Mouse (Mus musculus): ENCODE measurements around the gene Rita1.

Gene Rita1

DNA sequence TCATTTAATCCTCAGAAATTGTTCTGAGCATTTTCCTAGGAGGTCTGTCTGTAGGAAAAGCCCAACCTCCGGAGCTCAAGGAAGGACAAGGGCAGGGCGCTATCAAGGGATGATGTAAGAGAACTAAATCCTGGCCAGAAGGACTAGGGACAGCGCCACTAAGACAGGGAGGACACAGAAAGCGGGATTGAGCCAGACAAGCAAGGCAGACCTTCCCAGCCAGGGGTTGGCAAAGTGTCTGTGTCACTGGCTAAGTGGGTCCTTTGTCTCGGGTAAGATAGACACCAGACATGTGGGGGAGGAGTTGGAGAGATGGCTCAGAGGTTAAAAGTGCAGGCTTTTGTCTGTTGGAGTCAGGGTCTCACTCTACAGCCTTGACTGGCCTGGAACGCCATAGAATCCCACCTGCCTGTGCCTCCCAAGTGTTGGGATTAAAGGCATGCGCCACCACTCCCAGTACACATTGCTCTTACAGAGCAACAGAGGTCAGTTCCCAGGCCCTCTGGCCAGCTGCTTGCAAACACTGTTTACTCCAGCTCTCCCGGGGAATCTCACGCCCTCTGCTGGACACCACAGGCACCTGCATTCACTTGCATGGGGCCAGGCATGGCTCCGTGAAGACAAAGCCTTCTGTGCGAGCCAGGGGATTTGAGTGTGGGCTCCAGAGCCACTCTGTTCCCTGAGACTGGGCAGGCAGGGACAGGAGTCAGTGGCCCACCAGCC is 11.3 kb downstream of the Rita1 start:
- peak; percentile 51 for DNase-seq (ENCODE audit: low read depth, low spot score)

- DNase-seq (ENCODE audit: low read depth, low spot score): no peak
Observed at GRCm38 (mm10) chr5:120599625-120600024, 12.8 kb downstream of the Rita1 start.

GRCm38 (mm10) chr5:120594485-120594884 is 17.9 kb downstream of the Rita1 start:
- no peak for DNase-seq (ENCODE audit: low read depth, low spot score)

DNA sequence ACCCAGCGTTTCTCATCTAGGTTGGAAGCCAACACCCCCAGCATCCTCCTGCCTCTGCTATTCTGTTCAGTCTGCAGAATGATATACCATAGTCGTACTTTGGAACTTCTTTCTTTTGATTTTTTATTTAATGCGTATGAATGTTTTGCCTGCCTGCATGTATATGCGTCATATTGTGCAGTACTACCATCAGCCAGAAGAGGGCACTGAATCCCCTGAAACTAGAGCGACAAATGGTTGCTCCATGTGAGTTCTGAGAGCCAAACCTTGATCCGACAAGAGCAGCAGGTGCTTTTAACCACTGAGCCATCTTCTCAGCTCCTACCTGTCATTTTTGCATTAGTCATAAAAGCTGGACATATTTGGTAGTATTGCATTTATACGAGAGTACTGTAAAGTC is 20.2 kb downstream of the Rita1 start:
- peak; percentile 61 for DNase-seq (ENCODE audit: low read depth, low spot score)

GRCm38 (mm10) chr5:120590356-120591010 is 21.9 kb downstream of the Rita1 start:
- peak; percentile 82 for DNase-seq (ENCODE audit: low read depth, low spot score)

GRCm38 (mm10) chr5:120588569-120589094 is 23.8 kb downstream of the Rita1 start, which contains the start of the genes Tpcn1 and Iqcd:
Gene Tpcn1, minus strand, starts transcription at chr5:120588673.
Gene Iqcd, plus strand, starts transcription at chr5:120589016.
- DNase-seq (ENCODE audit: low read depth, low spot score): peak; percentile 99

GRCm38 (mm10) chr5:120587940-120588568 is 24.3 kb downstream of the Rita1 start:
- DNase-seq (ENCODE audit: low read depth, low spot score): no peak

DNA sequence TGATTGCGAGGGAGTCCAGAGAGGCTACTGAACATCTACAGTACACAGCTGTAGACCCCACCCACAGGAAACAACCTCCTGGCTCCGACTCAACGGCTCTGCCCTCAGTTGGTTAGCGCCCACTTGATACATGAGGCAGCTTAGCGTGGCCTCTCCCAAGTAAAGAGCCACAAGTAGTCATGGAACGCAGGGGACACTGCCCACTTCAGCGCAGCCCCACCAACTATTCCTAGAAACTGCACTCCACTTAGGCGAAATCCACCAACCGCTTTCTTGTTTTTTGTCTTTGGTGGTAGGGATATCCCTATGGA is 24.8 kb downstream of the Rita1 start:
- no peak for DNase-seq (ENCODE audit: low read depth, low spot score)

- no peak for DNase-seq (ENCODE audit: low read depth, low spot score)
Observed at GRCm38 (mm10) chr5:120586741-120587615, 25.4 kb downstream of the Rita1 start.

DNA sequence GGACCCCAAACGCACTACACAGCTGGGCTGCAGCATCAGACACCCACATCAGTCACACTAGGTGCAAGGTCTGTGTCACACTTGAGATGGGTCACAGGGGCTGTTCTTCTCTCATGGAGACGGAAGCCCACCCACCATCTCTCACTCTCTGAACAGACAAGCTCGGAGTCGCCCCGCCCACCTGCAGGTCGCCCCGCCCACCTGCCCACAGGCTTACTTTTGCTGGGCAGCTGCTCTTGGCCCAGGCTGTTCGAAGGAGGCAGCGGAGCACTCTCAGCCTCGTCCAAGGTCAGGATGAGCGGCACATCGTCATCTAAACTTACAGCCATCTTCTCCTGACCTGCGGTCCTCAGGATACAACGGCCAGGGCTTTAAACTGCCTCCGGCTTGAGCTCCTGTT is 27.4 kb downstream of the Rita1 start:
- DNase-seq (ENCODE audit: low read depth, low spot score): no peak

- peak; percentile 32 for DNase-seq (ENCODE audit: low read depth, low spot score)
Observed at GRCm38 (mm10) chr5:120583511-120583910, 28.9 kb downstream of the Rita1 start.

- no peak for DNase-seq (ENCODE audit: low read depth, low spot score)
Observed at GRCm38 (mm10) chr5:120582002-120582401, 30.4 kb downstream of the Rita1 start.

- no peak for DNase-seq (ENCODE audit: low read depth, low spot score)
Observed at GRCm38 (mm10) chr5:120579898-120580626, 32.3 kb downstream of the Rita1 start.

DNA sequence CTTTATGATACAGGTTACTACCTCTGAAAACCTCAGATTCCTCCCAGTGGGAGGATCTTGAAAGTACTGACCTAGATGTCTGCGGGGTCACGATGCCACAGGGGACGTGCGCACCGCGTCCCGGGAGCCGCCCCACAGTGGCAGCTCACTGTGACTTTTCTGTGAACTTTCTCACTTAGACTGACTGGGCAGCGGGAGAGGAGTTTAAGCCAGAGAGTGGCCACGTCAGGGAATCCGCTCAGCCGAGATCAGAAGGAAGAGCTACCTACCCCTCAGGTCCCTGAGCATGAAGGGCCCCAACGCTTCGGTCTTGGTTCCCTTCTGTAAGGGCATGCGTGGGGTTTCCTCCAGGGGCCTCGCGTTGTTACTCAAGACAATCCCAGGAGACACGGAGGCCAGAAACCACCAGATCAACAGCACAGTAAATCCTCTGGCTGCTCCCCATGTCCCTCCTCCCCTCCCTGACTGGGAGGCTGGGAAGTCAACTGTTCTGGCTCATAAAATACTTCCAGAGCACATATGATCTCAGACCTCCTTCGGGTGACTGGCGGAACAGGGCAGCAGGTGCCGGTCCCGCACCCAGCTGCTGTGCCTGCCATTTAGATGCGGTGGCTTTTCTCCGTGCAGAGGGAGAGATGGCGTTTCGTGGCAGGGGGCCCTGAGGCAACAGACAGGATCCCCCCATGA is 33.0 kb downstream of the Rita1 start:
- no peak for DNase-seq (ENCODE audit: low read depth, low spot score)

- DNase-seq (ENCODE audit: low read depth, low spot score): no peak
Observed at GRCm38 (mm10) chr5:120578504-120579081, 33.8 kb downstream of the Rita1 start.

GRCm38 (mm10) chr5:120577935-120578441 is 34.4 kb downstream of the Rita1 start:
- peak; percentile 54 for DNase-seq (ENCODE audit: low read depth, low spot score)

- DNase-seq (ENCODE audit: low read depth, low spot score): peak; percentile 30
Observed at GRCm38 (mm10) chr5:120576781-120577301, 35.5 kb downstream of the Rita1 start.

DNA sequence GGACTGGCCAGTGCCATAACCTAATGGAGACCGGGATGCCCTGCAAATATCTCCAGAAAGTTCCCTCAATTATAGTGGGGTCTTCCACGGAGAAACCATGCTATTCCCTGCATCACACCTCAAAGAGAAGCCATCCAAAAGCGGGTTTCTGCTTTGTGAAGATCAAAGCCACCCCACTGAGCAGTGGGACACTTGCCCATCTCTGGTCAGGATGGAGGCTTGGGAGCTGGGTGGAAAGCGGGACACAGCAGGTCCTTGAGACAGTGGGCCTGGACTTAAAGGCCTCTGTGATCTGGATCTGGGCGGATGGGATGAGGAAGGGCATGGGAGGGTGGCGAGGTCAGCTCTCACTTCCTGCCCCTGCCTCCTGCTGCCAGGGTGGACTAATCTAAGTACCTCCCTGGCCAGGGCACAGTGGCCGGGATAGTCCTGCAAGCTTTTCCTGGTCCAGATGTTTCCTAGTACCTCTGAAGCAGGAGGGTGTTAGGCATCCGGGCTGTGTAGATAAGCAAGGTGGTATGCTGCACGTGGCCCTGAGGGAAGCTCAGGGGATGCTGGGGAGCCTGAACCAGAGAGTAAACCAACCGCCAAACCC is 37.8 kb downstream of the Rita1 start:
- DNase-seq (ENCODE audit: low read depth, low spot score): no peak
